In the genomic region with DNA sequence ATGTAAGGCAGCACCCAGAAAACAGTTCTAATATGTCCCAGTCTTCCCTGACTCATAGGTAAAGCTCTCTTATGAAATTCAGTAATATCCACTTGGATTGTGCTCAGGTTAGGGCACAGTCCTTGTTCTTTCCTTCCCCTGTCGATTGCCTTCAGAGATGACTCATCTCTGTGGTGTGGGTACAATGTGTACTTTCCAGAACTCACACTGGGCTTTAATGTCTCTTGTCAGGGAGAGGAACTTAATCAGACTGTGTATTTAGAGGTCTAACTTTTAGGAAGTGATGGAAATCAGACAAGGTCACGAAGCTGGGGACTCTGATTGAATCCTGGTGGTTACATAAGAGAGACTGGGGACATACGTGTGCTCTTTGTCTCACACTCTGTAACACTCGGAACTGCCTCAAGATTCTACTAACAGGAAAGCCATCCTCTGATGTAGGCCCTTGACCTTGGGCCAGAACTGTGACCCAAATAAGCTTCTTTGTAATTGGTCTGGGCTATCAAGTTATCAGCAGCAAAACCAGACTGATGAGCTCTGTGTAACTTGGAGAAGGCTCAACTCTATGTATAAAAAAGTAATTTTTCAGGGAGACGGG, we compare ENCODE assay signal across 23 mouse cellular contexts.
DNase-seq lines count a peak whose midpoint lies in the region; ATAC-seq and TF ChIP-seq lines count a peak whose summit lies in the region.
"Had no signal": no experiment of that assay in that cellular context is flagged by ENCODE, and none has a peak within 500 bp of the region (broad histone marks: within the 10 kb centered on the region; RNA-seq: fewer than 3 reads in every experiment).

No protein-coding gene starts in this region.

- DNase-seq in gastrocnemius, adult 18-20 months (ENCODE audit: low spot score), result peak; percentile 14
- no peak for DNase-seq in gastrocnemius, postnatal 25 days
- DNase-seq in 3T3-L1 (ENCODE audit: low read depth, low spot score) (peak; percentile 16), Patski (ENCODE audit: low read depth, low spot score) (no peak)
- no peak for DNase-seq in left cerebral cortex, postnatal 25 days (ENCODE audit: low spot score in 2 of 2)
- DNase-seq: cerebellum, adult 11 months; cerebellum, postnatal 10 days; gastrocnemius, adult 2 months; heart, adult 2 months; heart, postnatal 4 days; thymus, postnatal 4 days had no signal

- H3K4me2 ChIP-seq in myocyte (ENCODE audit: low read depth), result peak overlapping the region; percentile 51
- no peak overlapping the region for H3K4me2 ChIP-seq in liver, embryonic 12.5 days
- H3K4me2 ChIP-seq: embryonic facial prominence, embryonic 13.5 days; heart, embryonic 15.5 days; kidney, embryonic 15.5 days; limb, embryonic 13.5 days; midbrain, embryonic 15.5 days; neural tube, embryonic 15.5 days had no signal

- CTCF ChIA-PET in Patski (lab: Charles Lee), result no interaction called here

- TF ChIP-seq CTCF in Patski (IDR thresholded peaks at IDR 0.05), result no peak

- H3K27ac ChIP-seq in liver, embryonic 12.5 days, result no peak overlapping the region
- H3K27ac ChIP-seq: embryonic facial prominence, embryonic 13.5 days; gastrocnemius, adult 2 months; heart, adult 2 months; heart, embryonic 15.5 days; kidney, embryonic 15.5 days; limb, embryonic 13.5 days; liver, embryonic 14.5 days; midbrain, embryonic 15.5 days; neural tube, embryonic 15.5 days had no signal

- H3K4me3 ChIP-seq in myocyte, result no peak overlapping the region
- H3K4me3 ChIP-seq in liver, embryonic 12.5 days, result no peak overlapping the region
- H3K4me3 ChIP-seq: embryonic facial prominence, embryonic 13.5 days; gastrocnemius, adult 2 months; heart, adult 2 months; heart, embryonic 15.5 days; kidney, embryonic 15.5 days; limb, embryonic 13.5 days; megakaryocyte, embryonic 14.5 days; midbrain, embryonic 15.5 days; neural tube, embryonic 15.5 days had no signal

- H3K9ac ChIP-seq in liver, embryonic 12.5 days, result no peak overlapping the region
- H3K9ac ChIP-seq: embryonic facial prominence, embryonic 13.5 days; heart, embryonic 15.5 days; kidney, embryonic 15.5 days; limb, embryonic 13.5 days; liver, embryonic 14.5 days; midbrain, embryonic 15.5 days; neural tube, embryonic 15.5 days had no signal

- in situ Hi-C loops in Patski (cut with MboI; ENCODE audit: low pct_unique_long_range_greater_than_20kb), result no loop called here

- H3ac ChIP-seq in myocyte (ENCODE audit: control insufficient read depth, insufficient read length), result no peak overlapping the region

- no peaks in the 10 kb centered on the region for H3K9me3 ChIP-seq in liver, embryonic 12.5 days (replicated peaks)
- H3K9me3 ChIP-seq: embryonic facial prominence, embryonic 13.5 days; heart, embryonic 15.5 days; kidney, embryonic 15.5 days; limb, embryonic 13.5 days; megakaryocyte, embryonic 14.5 days; midbrain, embryonic 15.5 days; neural tube, embryonic 15.5 days had no signal

- intact Hi-C loops in left cerebral cortex, postnatal 25 days (cut with DNase I), result no loop called here

- 64% methylated on average over 5 of the region's 5 CpGs for WGBS in liver, embryonic 12.5 days (ENCODE audit: insufficient replicate concordance)

- POLR2A ChIA-PET in Patski (lab: Charles Lee), result no interaction called here

- no peaks in the 10 kb centered on the region for H3K27me3 ChIP-seq in Patski
- no peaks in the 10 kb centered on the region for H3K27me3 ChIP-seq in myocyte (ENCODE audit: control insufficient read depth, insufficient read depth, insufficient read length)
- no peaks in the 10 kb centered on the region for H3K27me3 ChIP-seq in liver, embryonic 12.5 days (replicated peaks)
- H3K27me3 ChIP-seq: embryonic facial prominence, embryonic 13.5 days; heart, embryonic 15.5 days; kidney, embryonic 15.5 days; limb, embryonic 13.5 days; megakaryocyte, embryonic 14.5 days; midbrain, embryonic 15.5 days; neural tube, embryonic 15.5 days had no signal

- no peaks in the 10 kb centered on the region for H3K79me2 ChIP-seq in myocyte (ENCODE audit: control insufficient read depth, insufficient read depth)

- no peaks in the 10 kb centered on the region for H3K4me1 ChIP-seq in liver, embryonic 12.5 days
- H3K4me1 ChIP-seq: embryonic facial prominence, embryonic 13.5 days; heart, embryonic 15.5 days; kidney, embryonic 15.5 days; limb, embryonic 13.5 days; megakaryocyte, embryonic 14.5 days; midbrain, embryonic 15.5 days had no signal

- H3K36me3 ChIP-seq in myocyte (ENCODE audit: control insufficient read depth, insufficient read depth), result no peaks in the 10 kb centered on the region
- no peaks in the 10 kb centered on the region for H3K36me3 ChIP-seq in liver, embryonic 12.5 days
- H3K36me3 ChIP-seq: embryonic facial prominence, embryonic 13.5 days; heart, embryonic 15.5 days; kidney, embryonic 15.5 days; limb, embryonic 13.5 days; midbrain, embryonic 15.5 days; neural tube, embryonic 15.5 days had no signal

- peak; percentile 84 for ATAC-seq in Patski
- no peak for ATAC-seq in liver, embryonic 12.5 days
- ATAC-seq: hindbrain, embryonic 16.5 days; intestine, postnatal 0 days; midbrain, embryonic 15.5 days had no signal

- no peak for TF ChIP-seq POLR2A in myocyte (IDR thresholded peaks at IDR 0.05; ENCODE audit: insufficient read length, low read depth)

TF ChIP-seq in myocyte, 11 proteins besides CTCF, POLR2A, EP300 and RAD21:
- TF ChIP-seq SRF (IDR thresholded peaks at IDR 0.05; ENCODE audit: control insufficient read depth, insufficient read length, low read depth), result no peak
- TF ChIP-seq E2F4 (IDR thresholded peaks at IDR 0.05; ENCODE audit: insufficient read depth), result no peak
- no peak for TF ChIP-seq REST (IDR thresholded peaks at IDR 0.05; ENCODE audit: insufficient read depth, insufficient read length)
- no peak for TF ChIP-seq MAX (IDR thresholded peaks at IDR 0.05; ENCODE audit: low read depth)
- TF ChIP-seq USF1 (IDR thresholded peaks at IDR 0.05; ENCODE audit: low read depth), result no peak

Comparison
In these comparisons a context has a peak if more than half of its experiments do, and no peak if none do; other contexts are left out.
1. DNase-seq: peak in gastrocnemius, adult 18-20 months (single experiment) and 3T3-L1 (single experiment); none in gastrocnemius, postnatal 25 days (single experiment), Patski (single experiment) and left cerebral cortex, postnatal 25 days (0 of 2).